Mouse (Mus musculus) liver, embryonic 14.5 days (tissue): ENCODE data around the gene Olr1.

Source experiments
- CTCF ChIP-seq: IDR thresholded peaks from 2 replicates; pipeline ENCODE4 v1.5.1; 2016; ENCODE audit warnings: antibody characterized with exemption, low read depth, control low read depth
- EP300 ChIP-seq: IDR thresholded peaks from 2 replicates; pipeline ENCODE4 v1.6.1; 2016; ENCODE audit warnings: antibody characterized with exemption, low read depth

DNA sequence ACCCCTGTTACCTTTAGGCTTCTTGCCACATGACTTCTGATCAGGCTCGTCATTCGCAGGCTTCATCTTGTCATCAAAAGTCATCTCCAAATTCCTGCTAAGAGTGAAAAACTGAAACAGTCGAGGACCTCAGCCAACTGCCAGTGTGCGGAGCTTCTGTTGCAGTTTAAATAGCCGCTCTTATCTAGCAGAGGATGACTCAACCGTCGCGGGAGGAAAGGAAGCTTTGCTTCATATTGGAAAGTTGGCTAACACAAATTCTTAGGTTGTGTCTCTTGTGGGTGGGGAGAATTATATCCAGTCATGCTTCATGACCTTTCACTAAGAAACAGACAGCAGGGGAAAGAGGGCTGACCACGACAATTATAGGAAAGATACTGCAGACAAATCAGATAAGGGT is at the start of gene Olr1:
- TF ChIP-seq CTCF (no peak), EP300 (no peak)
